Mouse (Mus musculus) limb, embryonic 11.5 days (tissue): ENCODE measurements at regions not wholly inside any gene's neighbourhood (a gene's known extent, or its start where the extent isn't known, plus 50 kb on each side); places are given as distances from the start of the nearest gene placed in this dataset.

Source experiments
- ATAC-seq: fragments of 200-750 bp; cut with Nextera tagmentation; 2 replicates; pipeline ENCODE4 v1.8.0; 2017; ENCODE audit warnings: low read depth; ENCODE audit not compliant: insufficient number of reproducible peaks, low FRiP score, low TSS enrichment
- DNase-seq: peaks from one replicate; pipeline ENCODE4 v3.0.0-alpha.2; 2015; ENCODE audit warnings: low spot score
- H3K27ac ChIP-seq: fragments of 300-500 bp; sonication (generic); replicated peaks from 2 replicates; pipeline ENCODE4 v1.5.1; 2014; ENCODE audit warnings: low read depth, mild to moderate bottlenecking, low read length
- H3K27me3 ChIP-seq: fragments of 300-500 bp; sonication (generic); 2 replicates; pipeline ENCODE4 v1.6.1; 2014; ENCODE audit warnings: mild to moderate bottlenecking, low read length, mixed read lengths; ENCODE audit not compliant: control insufficient read depth, insufficient read depth
- H3K36me3 ChIP-seq: fragments of 300-500 bp; sonication (generic); 2 replicates; pipeline ENCODE4 v1.6.1; 2014; ENCODE audit warnings: mild to moderate bottlenecking, low read length, moderate library complexity, mixed read lengths; ENCODE audit not compliant: control insufficient read depth, insufficient read depth
- H3K4me1 ChIP-seq: fragments of 300-500 bp; sonication (generic); 2 replicates; pipeline ENCODE4 v1.6.1; 2014; ENCODE audit warnings: low read length, mixed read lengths; ENCODE audit not compliant: control insufficient read depth, insufficient read depth
- H3K4me2 ChIP-seq: fragments of 300-500 bp; sonication (generic); 2 replicates; pipeline ENCODE4 v1.6.1; 2014; ENCODE audit warnings: low read depth, mild to moderate bottlenecking, moderate library complexity; ENCODE audit not compliant: severe bottlenecking
- H3K4me3 ChIP-seq: fragments of 300-500 bp; sonication (generic); 2 replicates; pipeline ENCODE4 v1.5.1; 2014; ENCODE audit warnings: low read depth, low read length
- H3K9ac ChIP-seq: fragments of 300-500 bp; sonication (generic); 2 replicates; pipeline ENCODE4 v1.6.1; 2014; ENCODE audit warnings: mild to moderate bottlenecking, low read length
- H3K9me3 ChIP-seq: fragments of 300-500 bp; sonication (generic); 2 replicates; pipeline ENCODE4 v1.6.1; 2016; ENCODE audit warnings: low read length; ENCODE audit not compliant: control insufficient read depth
- WGBS: fragments of 180-500 bp; shearing (Covaris S2); extraction: QIAGEN DNeasy Blood & Tissue Kit; methylation state at CpG from one replicate; pipeline ENCODE4 v1.1.7; 2014; 5-methylcytosine and 5-hydroxymethylcytosine counted together

DNA sequence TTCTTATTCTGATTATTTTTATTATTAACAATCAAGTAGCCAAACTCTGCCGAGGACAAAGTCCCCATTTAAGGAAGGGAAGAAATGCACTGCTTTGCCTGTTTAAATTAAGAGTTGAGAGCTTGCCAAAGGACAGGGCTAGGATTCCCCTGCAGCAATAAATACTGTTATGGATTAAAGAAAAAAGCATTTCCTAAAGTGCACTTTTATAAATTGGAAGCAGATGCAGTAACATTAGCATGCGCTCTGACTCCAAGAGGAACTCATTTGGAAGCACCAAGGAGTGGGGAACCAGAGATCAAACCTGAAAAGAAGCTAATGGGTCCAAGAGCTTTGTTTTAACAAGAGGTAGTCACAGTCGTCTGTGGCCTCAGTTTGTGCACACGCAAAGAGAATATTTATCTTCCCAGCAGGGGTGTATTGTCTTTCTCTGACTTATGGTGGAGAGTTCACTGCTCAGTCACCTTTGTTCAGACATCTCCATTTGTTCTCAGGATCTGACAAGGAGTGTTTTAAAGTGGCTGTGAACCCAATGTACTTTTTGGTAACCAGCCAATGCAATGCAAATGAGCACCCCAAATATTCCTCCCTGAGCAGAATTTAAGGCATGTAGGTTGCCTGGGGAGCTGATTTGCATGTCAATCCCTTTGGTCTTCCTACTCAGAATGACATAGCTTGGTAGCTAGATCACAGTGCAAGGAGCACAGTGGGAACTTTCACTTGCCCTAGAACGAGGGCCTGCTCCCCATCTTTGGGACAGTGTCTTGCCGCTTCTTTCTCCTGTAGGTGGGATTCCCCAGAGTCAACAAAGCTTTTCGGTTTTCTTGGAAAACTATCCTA, 119.1 kb upstream of the Nbea start:
- no peaks in the 10 kb centered on the region for H3K4me1 ChIP-seq
- H3K4me2 ChIP-seq = no peak overlapping the region
- no peaks in the 10 kb centered on the region for H3K27me3 ChIP-seq
- no peak overlapping the region for H3K9ac ChIP-seq
- no peak overlapping the region for H3K27ac ChIP-seq
- DNase-seq = peak; percentile 23
- WGBS = 19% methylated on average over 7 of the region's 7 CpGs
- ATAC-seq = no peak
- no peaks in the 10 kb centered on the region for H3K9me3 ChIP-seq
- H3K36me3 ChIP-seq = no peaks in the 10 kb centered on the region
- no peak overlapping the region for H3K4me3 ChIP-seq

DNA sequence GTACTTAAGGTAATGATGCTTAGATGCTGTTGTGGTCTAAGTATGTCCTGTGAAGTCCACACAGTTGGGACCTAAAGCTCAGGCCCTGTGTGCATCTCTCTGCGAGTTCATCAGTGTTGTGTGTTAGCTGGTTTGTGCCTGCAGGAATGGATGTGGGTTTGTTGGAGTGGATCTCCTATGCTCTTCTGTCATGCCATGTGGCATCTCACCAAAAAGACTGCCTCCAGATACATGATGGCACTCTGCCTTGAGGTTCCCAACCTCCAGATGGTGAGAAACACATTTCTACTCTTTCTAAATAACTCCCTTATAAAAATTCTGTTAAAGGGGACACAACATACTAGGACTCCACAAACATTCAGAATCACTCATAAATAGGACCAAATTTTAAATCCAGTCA, 117.3 kb upstream of the Nbea start:
- H3K4me2 ChIP-seq = no peak overlapping the region
- no peak overlapping the region for H3K9ac ChIP-seq
- no peaks in the 10 kb centered on the region for H3K27me3 ChIP-seq
- no peaks in the 10 kb centered on the region for H3K36me3 ChIP-seq
- H3K27ac ChIP-seq = no peak overlapping the region
- H3K4me3 ChIP-seq = no peak overlapping the region
- DNase-seq (no peak), ATAC-seq (no peak)
- no peaks in the 10 kb centered on the region for H3K4me1 ChIP-seq
- WGBS = 93% methylated on average over 1 of the region's 1 CpGs
- H3K9me3 ChIP-seq = no peaks in the 10 kb centered on the region

DNA sequence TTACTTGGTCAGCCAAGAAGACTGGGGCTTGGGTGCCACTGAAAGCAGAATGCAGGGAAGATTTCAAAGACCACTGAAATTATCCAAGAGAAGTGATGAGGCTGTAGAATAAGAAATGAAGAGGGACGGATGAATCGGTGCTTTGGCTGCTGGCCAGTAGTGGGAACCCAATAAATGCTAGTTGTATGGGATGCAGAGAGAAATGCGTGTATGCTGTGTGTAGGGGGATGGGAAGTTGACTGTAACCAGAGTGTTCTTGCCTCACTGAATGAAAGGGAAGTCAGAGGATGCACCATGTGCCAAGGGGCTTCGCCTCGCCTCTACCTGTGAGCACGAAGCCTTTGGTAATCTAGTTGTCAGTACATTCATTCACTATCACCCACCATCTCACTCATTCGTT, 112.1 kb upstream of the Nbea start:
- H3K9ac ChIP-seq = no peak overlapping the region
- no peak overlapping the region for H3K27ac ChIP-seq
- H3K36me3 ChIP-seq = no peaks in the 10 kb centered on the region
- 84% methylated on average over 7 of the region's 7 CpGs for WGBS
- no peaks in the 10 kb centered on the region for H3K9me3 ChIP-seq
- H3K4me2 ChIP-seq = no peak overlapping the region
- no peaks in the 10 kb centered on the region for H3K27me3 ChIP-seq
- DNase-seq (no peak), ATAC-seq (no peak)
- no peak overlapping the region for H3K4me3 ChIP-seq
- no peaks in the 10 kb centered on the region for H3K4me1 ChIP-seq

DNA sequence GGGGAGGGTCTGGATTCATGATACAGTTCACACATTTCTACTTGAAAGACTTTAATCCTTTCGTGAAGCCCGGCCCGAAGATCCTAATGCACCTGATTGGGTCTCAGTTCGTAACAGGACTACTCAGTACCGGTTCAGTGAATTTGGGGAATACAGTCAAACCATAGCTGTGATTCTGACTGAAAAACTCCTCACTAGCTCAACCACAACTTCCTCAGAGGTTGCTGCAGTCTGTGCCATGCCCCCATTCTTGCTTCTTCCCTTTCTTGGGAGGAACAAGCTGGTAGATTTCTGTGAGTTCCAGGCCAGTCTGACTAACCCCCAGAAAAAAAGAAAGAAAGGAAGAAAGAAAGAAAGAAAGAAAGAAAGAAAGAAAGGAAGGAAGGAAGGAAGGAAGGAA, 98.0 kb upstream of the Nbea start:
- 88% methylated on average over 5 of the region's 5 CpGs for WGBS
- H3K4me1 ChIP-seq = no peaks in the 10 kb centered on the region
- no peaks in the 10 kb centered on the region for H3K36me3 ChIP-seq
- ATAC-seq (no peak), DNase-seq (no peak)
- no peak overlapping the region for H3K4me2 ChIP-seq
- H3K9ac ChIP-seq = no peak overlapping the region
- no peak overlapping the region for H3K4me3 ChIP-seq
- H3K27me3 ChIP-seq = no peaks in the 10 kb centered on the region
- no peak overlapping the region for H3K27ac ChIP-seq
- H3K9me3 ChIP-seq = no peaks in the 10 kb centered on the region

DNA sequence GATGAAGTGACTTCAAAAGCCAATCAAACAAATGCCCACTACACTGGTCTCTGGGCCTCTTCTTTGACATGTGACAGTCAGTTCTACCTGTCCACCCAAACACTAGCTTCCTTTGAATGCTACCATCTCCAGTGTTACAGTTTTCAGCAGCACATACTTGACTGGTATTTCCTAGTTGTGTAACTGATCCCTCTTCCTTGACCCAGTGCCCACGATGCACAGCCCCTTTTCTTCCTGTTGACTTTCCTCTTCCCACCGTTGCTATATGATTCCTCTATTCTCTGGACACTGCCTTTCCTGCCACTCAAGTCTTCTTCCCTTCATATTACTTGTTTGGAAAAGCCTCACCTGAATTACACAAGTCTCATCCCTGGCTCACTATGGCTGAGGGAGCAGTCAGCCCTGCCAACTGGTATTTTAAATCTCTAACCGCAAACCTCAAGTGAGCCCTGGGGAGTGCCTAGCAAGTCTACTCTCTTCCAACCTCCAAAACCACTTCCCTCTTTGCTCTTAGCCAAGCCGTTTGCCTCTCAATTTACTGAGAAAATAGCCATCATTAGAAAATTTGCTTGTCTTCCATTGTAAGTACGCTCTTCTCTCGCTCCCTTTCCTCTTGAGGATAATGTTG, 96.9 kb upstream of the Nbea start:
- Histone ChIP-seq H3K9me3 (no peaks in the 10 kb centered on the region), H3K4me3 (no peak overlapping the region), H3K9ac (no peak overlapping the region), H3K36me3 (no peaks in the 10 kb centered on the region), H3K27me3 (no peaks in the 10 kb centered on the region), H3K4me1 (no peaks in the 10 kb centered on the region), H3K4me2 (no peak overlapping the region), H3K27ac (no peak overlapping the region)
- ATAC-seq (no peak), DNase-seq (no peak)
- WGBS = 90% methylated on average over 6 of the region's 6 CpGs

DNA sequence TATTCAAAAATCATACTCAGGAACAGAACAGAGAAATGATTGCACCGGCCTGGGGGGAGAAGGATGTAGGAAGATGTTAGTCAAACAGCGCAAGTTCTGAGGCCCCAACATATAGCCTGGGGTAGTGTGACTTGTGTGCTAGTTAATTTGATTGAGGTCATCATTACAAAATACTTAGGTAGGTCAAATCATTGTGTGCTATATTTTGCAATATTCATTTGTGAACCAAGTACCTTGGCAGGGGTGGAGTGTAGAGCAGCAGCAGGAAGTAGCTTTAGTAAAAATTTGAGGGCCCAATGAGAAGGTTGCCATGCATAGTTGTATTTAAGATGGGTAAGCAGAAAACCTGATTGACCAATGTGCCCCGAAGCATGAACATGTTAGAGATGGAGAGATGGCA, 89.1 kb upstream of the Nbea start:
- Histone ChIP-seq H3K27me3 (no peaks in the 10 kb centered on the region), H3K4me1 (no peaks in the 10 kb centered on the region), H3K9ac (no peak overlapping the region), H3K9me3 (no peaks in the 10 kb centered on the region), H3K27ac (no peak overlapping the region), H3K4me3 (no peak overlapping the region), H3K4me2 (no peak overlapping the region), H3K36me3 (no peaks in the 10 kb centered on the region)
- ATAC-seq (no peak), DNase-seq (no peak)
- WGBS = 97% methylated on average over 3 of the region's 3 CpGs

DNA sequence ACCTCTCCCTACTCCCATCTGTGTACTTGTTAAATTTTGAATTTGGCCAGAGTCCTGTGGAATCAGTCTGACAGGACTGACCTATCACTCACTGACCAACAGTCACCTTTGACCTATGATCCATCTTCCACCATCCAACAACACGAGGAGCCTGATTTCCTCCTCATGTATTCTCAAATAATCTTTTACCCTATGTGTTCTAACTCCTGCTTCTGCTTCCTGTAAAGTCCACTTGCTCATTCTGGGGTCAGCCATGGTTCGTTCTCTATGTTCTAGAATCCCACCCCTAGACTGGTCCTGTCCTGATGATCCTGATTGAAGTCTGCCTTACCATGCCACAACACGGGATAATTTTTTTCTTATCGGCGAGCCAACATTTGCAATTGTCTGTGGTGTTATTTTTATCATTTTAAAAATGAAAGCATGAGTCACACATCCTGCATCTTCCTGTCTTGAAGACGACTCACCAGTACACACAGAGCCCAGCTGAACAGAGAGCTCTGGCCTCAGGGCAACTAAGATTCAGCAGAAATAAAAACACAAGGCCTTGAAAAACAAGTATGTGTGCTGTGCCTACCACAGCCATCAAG, 86.8 kb upstream of the Nbea start:
- ATAC-seq = no peak
- no peak for DNase-seq
- WGBS = 83% methylated on average over 6 of the region's 6 CpGs

DNA sequence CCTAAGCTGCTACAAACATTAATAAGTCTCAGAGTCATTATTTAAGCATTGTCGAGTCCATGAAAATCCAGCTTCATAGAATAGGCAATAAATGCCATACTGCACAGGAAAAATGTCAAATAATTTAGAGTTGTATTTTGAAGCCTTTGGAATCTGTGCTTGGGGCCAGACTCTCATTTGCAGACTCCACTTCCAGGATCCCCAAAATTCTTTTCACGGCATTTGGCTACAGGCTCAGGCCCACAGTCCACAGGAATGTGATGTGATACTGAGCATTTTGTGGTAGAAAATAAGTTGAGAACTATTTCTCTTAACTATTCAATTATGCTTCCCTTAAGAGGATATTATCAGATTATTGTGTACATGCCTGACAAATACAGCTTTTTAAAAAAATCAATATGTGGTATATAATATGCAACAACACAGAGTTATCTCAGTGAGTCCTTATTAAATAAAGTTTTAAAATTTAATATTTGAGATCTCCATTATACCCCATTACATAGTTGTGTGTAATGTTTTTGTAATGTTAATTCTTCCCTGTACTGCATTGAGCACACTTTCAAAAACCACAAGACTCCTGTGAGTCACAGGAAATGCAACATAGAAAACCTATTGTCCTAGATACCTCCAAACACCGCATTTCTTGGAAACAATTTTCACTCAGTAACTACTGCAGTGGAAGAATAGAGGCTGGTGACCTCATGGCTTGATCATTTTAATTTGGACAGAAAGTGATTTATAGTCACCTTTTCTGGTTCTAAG, 78.5 kb upstream of the Nbea start:
- H3K4me1 ChIP-seq = no peaks in the 10 kb centered on the region
- H3K4me2 ChIP-seq = no peak overlapping the region
- H3K27ac ChIP-seq = no peak overlapping the region
- ATAC-seq (no peak), DNase-seq (no peak)
- H3K9me3 ChIP-seq = no peaks in the 10 kb centered on the region
- H3K4me3 ChIP-seq = no peak overlapping the region
- 90% methylated on average over 3 of the region's 3 CpGs for WGBS
- no peaks in the 10 kb centered on the region for H3K27me3 ChIP-seq
- H3K9ac ChIP-seq = no peak overlapping the region
- H3K36me3 ChIP-seq = no peaks in the 10 kb centered on the region

More for the DNA sequence above, 86.8 kb upstream of the Nbea start:
- Histone ChIP-seq H3K4me2 (no peak overlapping the region), H3K27ac (no peak overlapping the region), H3K27me3 (no peaks in the 10 kb centered on the region), H3K4me1 (no peaks in the 10 kb centered on the region), H3K9ac (no peak overlapping the region), H3K9me3 (no peaks in the 10 kb centered on the region), H3K4me3 (no peak overlapping the region), H3K36me3 (no peaks in the 10 kb centered on the region)
